Comparison of ENCODE assay signal across 13 mouse cellular contexts in the genomic region with DNA sequence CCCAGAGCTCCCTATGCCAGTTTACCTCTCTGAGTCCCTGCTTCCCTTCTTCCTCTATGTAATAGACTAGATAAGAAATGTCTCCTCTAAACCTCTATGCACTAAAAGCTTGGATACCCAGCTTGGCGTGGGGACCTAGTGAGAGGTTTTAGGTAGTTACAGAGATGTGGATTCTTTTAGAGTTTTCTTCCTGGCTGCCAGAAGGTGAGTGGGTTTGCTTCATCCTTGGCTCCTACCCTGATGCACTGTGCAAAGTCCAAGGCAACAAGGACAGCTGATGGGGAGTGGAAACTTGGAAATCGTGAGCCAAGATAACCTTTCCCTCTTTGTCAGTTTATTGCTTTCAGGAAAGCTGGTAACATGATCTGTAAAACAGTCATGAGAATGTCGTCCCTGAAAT.
"Had no signal": no experiment of that assay in that cellular context is flagged by ENCODE, and none has a peak within 500 bp of the region (broad histone marks: within the 10 kb centered on the region; RNA-seq: fewer than 3 reads in every experiment).

No protein-coding gene starts in this region.

- H3K27ac ChIP-seq: liver, embryonic 13.5 days; stomach, embryonic 15.5 days had no signal

- DNase-seq: kidney, adult 18-20 months; kidney, adult 9 months; kidney, postnatal 14 days; liver, embryonic 13.5 days; lung, adult 2 months; lung, postnatal 14 days; lung, postnatal 4 days; midbrain, embryonic 14.5 days; right cerebral cortex, postnatal 14 days; spleen, adult 18-20 months; thymus, postnatal 36 days had no signal

- H3K4me1 ChIP-seq: liver, embryonic 13.5 days; stomach, embryonic 15.5 days had no signal

- H3K27me3 ChIP-seq: liver, embryonic 13.5 days; stomach, embryonic 15.5 days had no signal

- H3K9ac ChIP-seq: liver, embryonic 13.5 days; stomach, embryonic 15.5 days had no signal

- H3K9me3 ChIP-seq: liver, embryonic 13.5 days; stomach, embryonic 15.5 days had no signal

- H3K36me3 ChIP-seq: liver, embryonic 13.5 days; stomach, embryonic 15.5 days had no signal

- H3K4me3 ChIP-seq: liver, embryonic 13.5 days; stomach, embryonic 15.5 days had no signal

- H3K4me2 ChIP-seq: liver, embryonic 13.5 days; midbrain, embryonic 11.5 days; stomach, embryonic 15.5 days had no signal
